Mouse (Mus musculus) CH12.LX (cell line): ENCODE measurements around the gene Itga9.

Experiments
- CHD1 ChIP-seq: IDR thresholded peaks from 2 replicates; pipeline ENCODE4 v1.6.1; 2012; ENCODE audit warnings: low read depth, low read length, improper control_type of control experiment, inconsistent platforms
- CTCF ChIP-seq, 2 experiments: IDR thresholded peaks in 1 of 2; conservative IDR thresholded peaks in 1 of 2; 2 replicates each; pipeline ENCODE4 v1.5.1; 2011 to 2012; ENCODE audit warnings: low read depth in 2 of 2, low read length in 2 of 2, improper control_type of control experiment in 1 of 2, inconsistent platforms in 1 of 2, mild to moderate bottlenecking in 1 of 2, moderate library complexity in 1 of 2
- MAFK ChIP-seq: IDR thresholded peaks from 2 replicates; pipeline ENCODE4 v1.6.1; 2011; ENCODE audit warnings: low read length, improper control_type of control experiment; ENCODE audit not compliant: insufficient replicate concordance
- POLR2A ChIP-seq: IDR thresholded peaks from 2 replicates; pipeline ENCODE4 v1.6.1; 2011; ENCODE audit warnings: low read depth, mild to moderate bottlenecking, improper control_type of control experiment, low read length
- SIN3A ChIP-seq: IDR thresholded peaks from 2 replicates; pipeline ENCODE4 v1.6.1; 2012; ENCODE audit warnings: low read length, improper control_type of control experiment, inconsistent platforms
- TBP ChIP-seq: conservative IDR thresholded peaks from 2 replicates; pipeline ENCODE4 v1.6.1; 2011; ENCODE audit warnings: low read depth, low read length, improper control_type of control experiment
- ZC3H11A ChIP-seq: IDR thresholded peaks from 2 replicates; pipeline ENCODE4 v1.6.1; 2012; ENCODE audit warnings: low read depth, mild to moderate bottlenecking, inconsistent platforms, low read length, improper control_type of control experiment

- TF ChIP-seq MAFK (no peak), ZC3H11A (no peak), CTCF (conservative IDR thresholded peaks at IDR 0.05 in 1 of 2, IDR thresholded peaks at IDR 0.05 in 1 of 2; ENCODE audit: low read depth in 2 of 2, low read length in 2 of 2) (no peak), SIN3A (no peak), CHD1 (no peak), POLR2A (no peak), TBP (no peak)
These were observed 34.8 kb upstream of the Itga9 start for GRCm38 (mm10) chr9:118571701-118572100.
